ENCODE assay signal across 8 mouse cellular contexts in the genomic region with DNA sequence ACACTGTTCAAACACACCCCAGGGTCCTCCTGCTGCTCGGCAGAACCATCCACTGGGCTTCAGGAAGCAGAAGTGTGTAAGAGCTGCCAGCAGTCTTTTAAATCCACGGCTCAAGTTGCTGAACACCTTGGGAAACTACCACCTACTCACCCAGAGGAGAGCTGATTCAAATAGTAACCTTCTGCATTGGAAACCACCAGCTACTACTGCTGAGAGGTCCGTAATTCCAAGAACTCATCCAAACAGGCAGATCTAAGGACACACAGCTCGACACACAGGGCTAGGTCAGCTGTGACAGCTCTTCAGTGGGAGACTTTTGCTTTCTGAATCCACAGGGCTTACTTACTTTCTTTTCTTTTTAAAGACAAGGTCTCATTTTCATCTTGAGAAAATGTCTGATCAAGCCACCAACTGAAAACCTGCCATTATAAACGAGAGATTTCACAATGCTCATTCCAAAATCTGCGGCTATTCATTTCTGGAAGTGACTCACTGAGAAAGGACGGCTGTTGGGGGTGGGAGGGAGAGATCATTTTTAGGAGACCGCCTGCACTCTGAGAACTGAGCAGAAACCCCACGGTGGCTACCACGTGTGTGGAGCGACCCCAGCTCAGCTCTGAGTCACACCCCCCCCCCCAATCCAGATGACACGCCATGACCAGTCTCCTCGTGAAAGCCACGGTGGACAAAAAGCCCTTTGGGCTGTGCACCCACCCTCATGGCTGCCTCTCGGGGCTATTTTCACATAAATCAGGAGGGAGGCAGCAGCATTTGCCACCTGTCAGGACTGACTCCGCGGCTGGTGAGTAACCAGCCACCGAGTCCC.
DNase-seq lines count a peak whose midpoint lies in the region; ATAC-seq and TF ChIP-seq lines count a peak whose summit lies in the region.

No protein-coding gene starts in this region.

- peak overlapping the region; percentile 38 for H3K4me3 ChIP-seq in kidney, embryonic 15.5 days (replicated peaks)
- H3K4me3 ChIP-seq in embryonic fibroblast, embryonic 13.5 days (ENCODE audit: insufficient read depth, low read length): peak overlapping the region; percentile 60
- peak overlapping the region; percentile 17 for H3K4me3 ChIP-seq in intestine, embryonic 15.5 days (replicated peaks)
- no peak overlapping the region for H3K4me3 ChIP-seq in midbrain, embryonic 14.5 days (replicated peaks; ENCODE audit: low read depth, low read length)

- no peak overlapping the region for H3K27ac ChIP-seq in kidney, embryonic 15.5 days
- peak overlapping the region; percentile 100 for H3K27ac ChIP-seq in embryonic fibroblast, embryonic 13.5 days (ENCODE audit: insufficient read depth, low read length)
- H3K27ac ChIP-seq in intestine, embryonic 15.5 days: no peak overlapping the region
- peak overlapping the region; percentile 58; the same call in 1 of the 2 replicates for H3K27ac ChIP-seq in midbrain, embryonic 14.5 days (replicated peaks; ENCODE audit: low read depth, low read length)

- H3K9me3 ChIP-seq in kidney, embryonic 15.5 days (replicated peaks): no peaks in the 10 kb centered on the region
- no peaks in the 10 kb centered on the region for H3K9me3 ChIP-seq in intestine, embryonic 15.5 days
- no peaks in the 10 kb centered on the region for H3K9me3 ChIP-seq in midbrain, embryonic 14.5 days (ENCODE audit: control insufficient read depth, low read length)

- TF ChIP-seq POLR2A in embryonic fibroblast, embryonic 13.5 days (IDR thresholded peaks at IDR 0.05; ENCODE audit: low read depth, low read length): peak; percentile 88

- peak overlapping the region; percentile 31 for H3K9ac ChIP-seq in kidney, embryonic 15.5 days
- peak overlapping the region; percentile 26; the same call in 1 of the 2 replicates for H3K9ac ChIP-seq in intestine, embryonic 15.5 days
- no peak overlapping the region for H3K9ac ChIP-seq in midbrain, embryonic 14.5 days (replicated peaks; ENCODE audit: low read length)

- DNase-seq in kidney, postnatal 25 days: no peak
- DNase-seq in midbrain, embryonic 14.5 days: peak; percentile 23
- no peak for DNase-seq in cerebellum, postnatal 14 days
- DNase-seq in cerebellum, postnatal 36 days: no peak
- no peak for DNase-seq in retina, embryonic 14.5 days (ENCODE audit: low spot score)

- no peaks in the 10 kb centered on the region for H3K27me3 ChIP-seq in kidney, embryonic 15.5 days
- no peaks in the 10 kb centered on the region for H3K27me3 ChIP-seq in intestine, embryonic 15.5 days (replicated peaks)
- no peaks in the 10 kb centered on the region for H3K27me3 ChIP-seq in midbrain, embryonic 14.5 days (ENCODE audit: control insufficient read depth, insufficient read depth, low read length)

- no peak for TF ChIP-seq CTCF in embryonic fibroblast, embryonic 13.5 days (IDR thresholded peaks at IDR 0.05; ENCODE audit: borderline replicate concordance, insufficient read depth, low read length)

- peak overlapping the region; percentile 83 for H3K4me2 ChIP-seq in kidney, embryonic 15.5 days
- H3K4me2 ChIP-seq in intestine, embryonic 15.5 days (replicated peaks): peak overlapping the region; percentile 55
- H3K4me2 ChIP-seq in midbrain, embryonic 14.5 days (ENCODE audit: low read length): peak overlapping the region; percentile 48

- ATAC-seq in kidney, embryonic 15.5 days (replicated peaks; ENCODE audit: low FRiP score): peak; percentile 36; the same call in 1 of the 2 replicates
- 0 out of 2 replicates have a peak, but pooled peaks have one; percentile 44 for ATAC-seq in intestine, embryonic 15.5 days
- no peak for ATAC-seq in midbrain, embryonic 14.5 days (ENCODE audit: low FRiP score, low TSS enrichment)

- 9% methylated on average over 18 of the region's 18 CpGs for WGBS in kidney, embryonic 15.5 days
- whole genome bisulfite sequencing in intestine, embryonic 15.5 days: 26% methylated on average over 18 of the region's 18 CpGs
- WGBS in midbrain, embryonic 14.5 days: 29% methylated on average over 18 of the region's 18 CpGs

- peaks cover 27% of the 10 kb centered on the region for H3K4me1 ChIP-seq in kidney, embryonic 15.5 days
- peaks cover 12% of the 10 kb centered on the region for H3K4me1 ChIP-seq in embryonic fibroblast, embryonic 13.5 days (ENCODE audit: control insufficient read depth, insufficient read depth, low read length)
- peaks cover 7% of the 10 kb centered on the region; the same call in 1 of the 2 replicates for H3K4me1 ChIP-seq in intestine, embryonic 15.5 days (replicated peaks)
- peaks cover 17% of the 10 kb centered on the region; the same call in 1 of the 2 replicates for H3K4me1 ChIP-seq in midbrain, embryonic 14.5 days (ENCODE audit: control insufficient read depth, insufficient read depth, low read length)

- no peaks in the 10 kb centered on the region for H3K36me3 ChIP-seq in kidney, embryonic 15.5 days
- no peaks in the 10 kb centered on the region for H3K36me3 ChIP-seq in intestine, embryonic 15.5 days
- no peaks in the 10 kb centered on the region for H3K36me3 ChIP-seq in midbrain, embryonic 14.5 days (ENCODE audit: control insufficient read depth, insufficient read depth, low read length)

Comparison
In these comparisons a context has a peak if more than half of its experiments do, and no peak if none do; other contexts are left out.
1. H3K27ac ChIP-seq: peak in embryonic fibroblast, embryonic 13.5 days (single experiment) and midbrain, embryonic 14.5 days (single experiment); none in kidney, embryonic 15.5 days (single experiment) and intestine, embryonic 15.5 days (single experiment).
2. Peak in every context shown above with its lines, with median percentiles within 50 percentile points of each other: H3K4me2 ChIP-seq.